ENCODE assay signal across 8 mouse cellular contexts in the genomic region with DNA sequence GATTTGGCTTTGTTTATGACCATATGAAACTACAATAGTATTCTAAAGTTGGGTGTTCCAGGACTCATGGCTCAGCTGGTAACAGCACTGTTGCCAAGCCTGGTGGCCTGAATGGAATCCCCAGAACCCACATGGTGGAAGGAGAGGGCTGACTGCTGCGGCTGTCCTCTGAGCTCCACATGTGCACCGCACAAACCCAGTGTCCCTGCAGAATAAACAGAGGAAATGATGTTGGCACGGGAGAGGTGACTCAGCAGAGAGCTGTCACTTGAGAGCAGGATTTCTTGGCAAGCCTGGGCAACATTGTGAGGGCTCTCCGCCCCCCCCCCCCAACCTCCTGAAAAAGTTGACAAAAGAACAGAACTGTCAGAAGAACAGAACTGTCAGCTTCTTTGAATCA. TPM values are rescaled to one million over a fixed set of nuclear protein-coding genes. Genes with fewer than 3 reads are reported as not detected.
DNase-seq lines count a peak whose midpoint lies in the region.

No protein-coding gene starts in this region.

- intact Hi-C loops in heart, postnatal 25 days (cut with DNase I), result no loop called here

- peak; percentile 4 for DNase-seq in embryo, embryonic 11 days
- no peak for DNase-seq in embryo, embryonic 10.5 days (ENCODE audit: low spot score)
- peak; percentile 7 for DNase-seq in thymus, postnatal 14 days
- no peak for DNase-seq in thymus, postnatal 10 days (ENCODE audit: low spot score in 2 of 2)
- peak; percentile 39 for DNase-seq in heart, postnatal 25 days (ENCODE audit: low spot score)
- peak; percentile 68 to 82 for DNase-seq in lung, postnatal 4 days
- DNase-seq in cerebellum, adult 11 months, result no peak
- DNase-seq in yolk sac, embryonic 10.5 days (ENCODE audit: low spot score), result no peak

RNA-seq across cellular contexts. Expression of a gene that starts 14.1 kb away (rescaled TPM):
- 10 to 100 TPM; 28.1 to 33.8 TPM for total RNA-seq in heart, postnatal 25 days (2021)

Comparison
In these comparisons a context has a peak if more than half of its experiments do, and no peak if none do; other contexts are left out.
1. DNase-seq: peak in embryo, embryonic 11 days (single experiment), thymus, postnatal 14 days (single experiment), heart, postnatal 25 days (single experiment) and lung, postnatal 4 days (2 of 2); none in embryo, embryonic 10.5 days (single experiment), thymus, postnatal 10 days (0 of 2), cerebellum, adult 11 months (single experiment) and yolk sac, embryonic 10.5 days (single experiment).